Mouse (Mus musculus): ENCODE measurements around the gene Ppara.

DNA sequence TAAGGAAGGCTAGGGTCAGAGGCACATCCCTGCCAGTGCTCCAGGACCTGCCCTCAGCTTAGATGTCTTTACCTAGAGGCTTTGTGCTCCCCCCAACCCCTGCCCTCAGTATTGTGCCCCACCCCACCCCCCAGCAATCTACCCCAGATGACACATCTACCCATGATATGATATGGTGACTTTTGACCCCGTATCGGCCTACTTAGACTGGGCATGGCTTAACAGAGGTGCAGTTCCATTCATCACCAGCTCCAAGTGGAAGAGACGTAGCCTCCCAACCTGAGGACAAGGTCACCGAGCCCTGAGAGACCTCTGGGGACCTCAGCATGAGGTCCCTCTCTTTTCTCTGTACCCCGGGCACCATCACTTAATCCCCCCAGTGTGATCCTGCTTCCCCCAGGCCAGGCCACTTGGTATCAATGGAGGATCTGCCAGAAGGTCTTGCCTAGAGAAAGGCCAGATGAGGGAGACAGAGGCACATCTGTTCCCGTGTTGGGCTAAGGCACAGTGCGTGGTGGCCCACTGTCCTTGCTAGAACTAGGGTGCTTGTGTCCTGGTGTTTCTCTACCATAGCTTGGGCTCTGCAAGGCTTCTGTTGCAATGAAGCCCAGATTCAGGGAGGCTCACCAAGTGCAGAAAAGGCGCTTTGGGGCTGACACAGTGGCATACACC, 30.3 kb upstream of the Ppara start:
- TF ChIP-seq CTCF (IDR thresholded peaks at IDR 0.05; ENCODE audit: borderline replicate concordance, insufficient read depth, low read depth, low read length) (no peak), POLR2A (IDR thresholded peaks at IDR 0.05; ENCODE audit: borderline replicate concordance, insufficient read depth, low read length) (no peak)
